Comparison of ENCODE assay signal across 9 mouse cellular contexts in the genomic region with DNA sequence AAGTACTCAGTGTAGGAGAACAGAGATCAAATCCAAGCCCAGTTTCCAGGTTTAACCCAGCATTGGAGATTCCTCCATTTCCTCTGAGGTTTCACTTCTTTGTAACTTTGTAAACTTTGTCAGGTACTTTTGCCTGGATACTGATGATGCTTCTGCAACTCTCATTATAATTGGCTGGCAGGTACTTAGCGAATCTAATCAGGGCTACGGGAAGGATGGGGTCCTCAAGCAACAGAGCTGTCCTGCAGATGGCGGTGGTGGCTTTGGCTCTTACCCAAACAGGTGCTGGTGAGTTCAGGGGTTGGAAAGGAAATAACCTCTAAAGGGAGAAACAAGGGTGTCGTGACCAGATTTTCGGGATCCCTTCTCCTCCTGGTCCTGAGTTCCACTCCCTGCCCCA. TPM values are rescaled to one million over a fixed set of nuclear protein-coding genes. Genes with fewer than 3 reads are reported as not detected.
DNase-seq lines count a peak whose midpoint lies in the region; ATAC-seq and TF ChIP-seq lines count a peak whose summit lies in the region.
"Had no signal": no experiment of that assay in that cellular context is flagged by ENCODE, and none has a peak within 500 bp of the region (broad histone marks: within the 10 kb centered on the region; RNA-seq: fewer than 3 reads in every experiment).

No protein-coding gene starts in this region.

- H3K4me2 ChIP-seq in forebrain, embryonic 11.5 days (ENCODE audit: low read depth, low read length, severe bottlenecking) = no peak overlapping the region
- H3K4me2 ChIP-seq in forebrain, embryonic 16.5 days (ENCODE audit: low read length) = no peak overlapping the region
- H3K4me2 ChIP-seq in midbrain, postnatal 0 days (ENCODE audit: low read depth, low read length, poor library complexity, severe bottlenecking) = no peak overlapping the region

- no peak overlapping the region for H3K27ac ChIP-seq in forebrain, embryonic 11.5 days (ENCODE audit: low read depth, low read length)
- no peak overlapping the region for H3K27ac ChIP-seq in forebrain, embryonic 16.5 days (ENCODE audit: low read length)
- H3K27ac ChIP-seq in bone marrow, adult 2 months (ENCODE audit: control insufficient read depth, insufficient read depth, low read depth, low read length, poor library complexity) = no peak overlapping the region
- H3K27ac ChIP-seq in layer of hippocampus, adult 2 months = no peak overlapping the region
- no peak overlapping the region for H3K27ac ChIP-seq in midbrain, postnatal 0 days (ENCODE audit: low read depth, low read length)

- ATAC-seq in forebrain, embryonic 11.5 days (replicated peaks; ENCODE audit: low FRiP score) = peak; percentile 56; the same call in 1 of the 2 replicates
- ATAC-seq in forebrain, embryonic 16.5 days = no peak
- ATAC-seq in midbrain, postnatal 0 days (ENCODE audit: low FRiP score) = peak; percentile 76; the same call in 1 of the 2 replicates

- no peak overlapping the region for H3K9ac ChIP-seq in forebrain, embryonic 11.5 days (ENCODE audit: low read length)
- H3K9ac ChIP-seq in forebrain, embryonic 16.5 days (replicated peaks; ENCODE audit: low read depth, low read length) = no peak overlapping the region
- no peak overlapping the region for H3K9ac ChIP-seq in midbrain, postnatal 0 days (replicated peaks; ENCODE audit: low read length, poor library complexity, severe bottlenecking)

- no peaks in the 10 kb centered on the region for H3K4me1 ChIP-seq in forebrain, embryonic 11.5 days (replicated peaks; ENCODE audit: control insufficient read depth, insufficient read depth, low read length)
- no peaks in the 10 kb centered on the region for H3K4me1 ChIP-seq in forebrain, embryonic 16.5 days (replicated peaks; ENCODE audit: control insufficient read depth, insufficient read depth, low read length)
- H3K4me1 ChIP-seq in bone marrow, adult 2 months (ENCODE audit: control insufficient read depth, insufficient read depth, low read length) = no peaks in the 10 kb centered on the region
- H3K4me1 ChIP-seq in midbrain, postnatal 0 days (ENCODE audit: insufficient read depth, low read length) = no peaks in the 10 kb centered on the region

- no peaks in the 10 kb centered on the region for H3K36me3 ChIP-seq in forebrain, embryonic 11.5 days (ENCODE audit: control insufficient read depth, insufficient read depth, low read length)
- no peaks in the 10 kb centered on the region for H3K36me3 ChIP-seq in forebrain, embryonic 16.5 days (ENCODE audit: control insufficient read depth, insufficient read depth)
- no peaks in the 10 kb centered on the region for H3K36me3 ChIP-seq in midbrain, postnatal 0 days (ENCODE audit: insufficient read depth, low read length)

- WGBS in forebrain, embryonic 11.5 days = 30% methylated on average over 5 of the region's 5 CpGs
- 27% methylated on average over 5 of the region's 5 CpGs for WGBS in forebrain, embryonic 16.5 days
- 10% methylated on average over 5 of the region's 5 CpGs for WGBS in bone marrow, adult 2 months
- 29% methylated on average over 5 of the region's 5 CpGs for WGBS in midbrain, postnatal 0 days

- peak; percentile 14; the same call in 1 of the 2 replicates for TF ChIP-seq CTCF in bone marrow, adult 2 months (IDR thresholded peaks at IDR 0.05; ENCODE audit: control insufficient read depth, insufficient read depth, low read length)
- TF ChIP-seq CTCF in layer of hippocampus, adult 2 months (conservative IDR thresholded peaks at IDR 0.05) = 0 out of 2 replicates have a peak, but pooled peaks have one; percentile 10
- TF ChIP-seq CTCF in midbrain, postnatal 0 days (IDR thresholded peaks at IDR 0.05) = peak; percentile 50

- no peaks in the 10 kb centered on the region for H3K9me3 ChIP-seq in forebrain, embryonic 11.5 days (ENCODE audit: control insufficient read depth, low read length)
- H3K9me3 ChIP-seq in forebrain, embryonic 16.5 days (ENCODE audit: control insufficient read depth, low read length) = no peaks in the 10 kb centered on the region
- H3K9me3 ChIP-seq in midbrain, postnatal 0 days (ENCODE audit: low read length) = no peaks in the 10 kb centered on the region

- no peak for TF ChIP-seq POLR2A in bone marrow, adult 2 months (IDR thresholded peaks at IDR 0.05; ENCODE audit: borderline replicate concordance, control insufficient read depth, low read depth, low read length)

- H3K4me3 ChIP-seq in forebrain, embryonic 11.5 days (ENCODE audit: low read depth, low read length) = no peak overlapping the region
- no peak overlapping the region for H3K4me3 ChIP-seq in forebrain, embryonic 16.5 days (replicated peaks; ENCODE audit: low read length)
- no peak overlapping the region for H3K4me3 ChIP-seq in bone marrow, adult 2 months (replicated peaks; ENCODE audit: control insufficient read depth, low read depth, low read length)
- no peak overlapping the region for H3K4me3 ChIP-seq in layer of hippocampus, adult 2 months
- no peak overlapping the region for H3K4me3 ChIP-seq in midbrain, postnatal 0 days (ENCODE audit: low read depth, low read length)

- DNase-seq in forebrain, embryonic 11.5 days (ENCODE audit: low spot score) = no peak
- DNase-seq in A20 (ENCODE audit: low read depth, low spot score) = peak; percentile 90
- DNase-seq in heart, adult 9 months (ENCODE audit: low spot score in 2 of 2) = peak; percentile 25 to 44
- peak; percentile 25 to 26 for DNase-seq in layer of hippocampus, adult 2 months (ENCODE audit: low spot score in 2 of 2)
- DNase-seq in midbrain, postnatal 0 days (ENCODE audit: low spot score) = peak; percentile 53
- peak; percentile 66 for DNase-seq in thymus, postnatal 0 days (ENCODE audit: low spot score)

- no peaks in the 10 kb centered on the region for H3K27me3 ChIP-seq in forebrain, embryonic 11.5 days (ENCODE audit: control insufficient read depth, insufficient read depth, low read length)
- no peaks in the 10 kb centered on the region for H3K27me3 ChIP-seq in forebrain, embryonic 16.5 days (replicated peaks; ENCODE audit: control insufficient read depth, insufficient read depth, low read length)
- H3K27me3 ChIP-seq in midbrain, postnatal 0 days (ENCODE audit: insufficient read depth, low read length) = no peaks in the 10 kb centered on the region

RNA-seq across cellular contexts. Expression of a gene that starts 9.6 kb away (rescaled TPM):
- polyA plus RNA-seq in forebrain, embryonic 11.5 days (2014; fragmentation: Nextera tagmentation; extraction: Ambion mirVana) = not detected in 2 replicates
- not detected in 2 replicates for polyA plus RNA-seq in forebrain, embryonic 16.5 days (2015; fragmentation: Nextera tagmentation; extraction: Ambion mirVana)
- not detected in 2 replicates for polyA plus RNA-seq in bone marrow, adult 2 months (2011; ENCODE audit: insufficient read depth, insufficient read length, low replicate concordance, missing spikeins)
- not detected for total RNA-seq in layer of hippocampus, adult 2 months (2021)
- not detected in 2 replicates for total RNA-seq in midbrain, postnatal 0 days (2014; rRNA removed)
- polyA plus RNA-seq in midbrain, postnatal 0 days (2015; fragmentation: Nextera tagmentation; extraction: Ambion mirVana) = not detected in 2 replicates
- not detected in 2 replicates for polyA plus RNA-seq in thymus, postnatal 0 days (2015; fragmentation: Nextera tagmentation; extraction: Ambion mirVana)
- total RNA-seq: layer of hippocampus, postnatal 25 days had no signal

RNA-seq across cellular contexts. Expression of a gene that starts 16.8 kb away (rescaled TPM):
- not detected in 2 replicates for polyA plus RNA-seq in forebrain, embryonic 11.5 days (2014; fragmentation: Nextera tagmentation; extraction: Ambion mirVana)
- polyA plus RNA-seq in forebrain, embryonic 16.5 days (2015; fragmentation: Nextera tagmentation; extraction: Ambion mirVana) = not detected in 2 replicates
- not detected in 2 replicates for polyA plus RNA-seq in bone marrow, adult 2 months (2011; ENCODE audit: insufficient read depth, insufficient read length, low replicate concordance, missing spikeins)
- total RNA-seq in layer of hippocampus, adult 2 months (2021) = not detected
- not detected in 2 replicates for total RNA-seq in midbrain, postnatal 0 days (2014; rRNA removed)
- polyA plus RNA-seq in midbrain, postnatal 0 days (2015; fragmentation: Nextera tagmentation; extraction: Ambion mirVana) = not detected in 2 replicates
- not detected in 2 replicates for polyA plus RNA-seq in thymus, postnatal 0 days (2015; fragmentation: Nextera tagmentation; extraction: Ambion mirVana)
- total RNA-seq: layer of hippocampus, postnatal 25 days had no signal

RNA-seq across cellular contexts. Expression of a gene that starts 23.3 kb away (rescaled TPM):
- 1.7 and 2.5 TPM in 2 replicates for polyA plus RNA-seq in forebrain, embryonic 11.5 days (2014; fragmentation: Nextera tagmentation; extraction: Ambion mirVana)
- polyA plus RNA-seq in forebrain, embryonic 16.5 days (2015; fragmentation: Nextera tagmentation; extraction: Ambion mirVana) = 0.67 and 0.81 TPM in 2 replicates
- 3.7 and 8.7 TPM in 2 replicates for polyA plus RNA-seq in bone marrow, adult 2 months (2011; ENCODE audit: insufficient read depth, insufficient read length, low replicate concordance, missing spikeins)
- 1 to 10 TPM; 2.4 to 3.4 TPM for total RNA-seq in layer of hippocampus, adult 2 months (2021)
- 1.6 TPM in 2 replicates for total RNA-seq in midbrain, postnatal 0 days (2014; rRNA removed)
- 2.5 and 2.6 TPM in 2 replicates for polyA plus RNA-seq in midbrain, postnatal 0 days (2015; fragmentation: Nextera tagmentation; extraction: Ambion mirVana)
- 21.7 TPM in 2 replicates for polyA plus RNA-seq in thymus, postnatal 0 days (2015; fragmentation: Nextera tagmentation; extraction: Ambion mirVana)

RNA-seq across cellular contexts. Expression of a gene that starts 26.8 kb away (rescaled TPM):
- polyA plus RNA-seq in forebrain, embryonic 11.5 days (2014; fragmentation: Nextera tagmentation; extraction: Ambion mirVana) = not detected in 2 replicates
- not detected in 2 replicates for polyA plus RNA-seq in forebrain, embryonic 16.5 days (2015; fragmentation: Nextera tagmentation; extraction: Ambion mirVana)
- polyA plus RNA-seq in bone marrow, adult 2 months (2011; ENCODE audit: insufficient read depth, insufficient read length, low replicate concordance, missing spikeins) = not detected in 2 replicates
- not detected for total RNA-seq in layer of hippocampus, adult 2 months (2021)
- not detected in 2 replicates for total RNA-seq in midbrain, postnatal 0 days (2014; rRNA removed)
- polyA plus RNA-seq in midbrain, postnatal 0 days (2015; fragmentation: Nextera tagmentation; extraction: Ambion mirVana) = not detected in 2 replicates
- polyA plus RNA-seq in thymus, postnatal 0 days (2015; fragmentation: Nextera tagmentation; extraction: Ambion mirVana) = not detected in 2 replicates
- total RNA-seq: layer of hippocampus, postnatal 25 days had no signal

RNA-seq across cellular contexts. Expression of a gene that starts 33.8 kb away (rescaled TPM):
- polyA plus RNA-seq in forebrain, embryonic 11.5 days (2014; fragmentation: Nextera tagmentation; extraction: Ambion mirVana) = not detected in 2 replicates
- polyA plus RNA-seq in forebrain, embryonic 16.5 days (2015; fragmentation: Nextera tagmentation; extraction: Ambion mirVana) = not detected in 2 replicates
- polyA plus RNA-seq in bone marrow, adult 2 months (2011; ENCODE audit: insufficient read depth, insufficient read length, low replicate concordance, missing spikeins) = 0.40 TPM in 1 of 2 replicates, not detected in the other
- total RNA-seq in layer of hippocampus, adult 2 months (2021) = not detected
- not detected in 2 replicates for total RNA-seq in midbrain, postnatal 0 days (2014; rRNA removed)
- polyA plus RNA-seq in midbrain, postnatal 0 days (2015; fragmentation: Nextera tagmentation; extraction: Ambion mirVana) = 0.02 TPM in 1 of 2 replicates, not detected in the other
- not detected in 2 replicates for polyA plus RNA-seq in thymus, postnatal 0 days (2015; fragmentation: Nextera tagmentation; extraction: Ambion mirVana)
- total RNA-seq: layer of hippocampus, postnatal 25 days had no signal
